Mouse (Mus musculus) embryonic fibroblast, embryonic 13.5 days (primary cell): ENCODE measurements around the gene Sdhaf3. TPM values are rescaled to one million over a fixed set of nuclear protein-coding genes. Genes with fewer than 3 reads are reported as not detected.
"Not testable (repeated sequence)": the region's sequence is repeated elsewhere in the genome, so short reads cannot be mapped to it uniquely, and the experiment has no call there.

Experiments
- H3K27ac ChIP-seq: 2 replicates; pipeline ENCODE4 v1.5.1; 2012; ENCODE audit warnings: low read length, control low read depth, inconsistent platforms; ENCODE audit not compliant: insufficient read depth
- H3K4me1 ChIP-seq: 2 replicates; pipeline ENCODE4 v1.6.1; 2011; ENCODE audit warnings: low read length; ENCODE audit not compliant: control insufficient read depth, insufficient read depth
- H3K4me3 ChIP-seq: 2 replicates; pipeline ENCODE4 v1.5.1; 2011; ENCODE audit warnings: mild to moderate bottlenecking, control low read depth, low read length; ENCODE audit not compliant: insufficient read depth
- CTCF ChIP-seq: IDR thresholded peaks from 2 replicates; pipeline ENCODE4 v1.5.1; 2011; ENCODE audit warnings: mild to moderate bottlenecking, control low read depth, low read length, moderate library complexity, borderline replicate concordance; ENCODE audit not compliant: insufficient read depth
- POLR2A ChIP-seq: IDR thresholded peaks from 2 replicates; pipeline ENCODE4 v1.6.1; 2011; ENCODE audit warnings: low read depth, mild to moderate bottlenecking, control low read depth, low read length, moderate library complexity
- polyA plus RNA-seq: library from polyadenylated mRNA; stranded (reverse); fragments of >200 nt; gene quantifications from 2 replicates; pipeline ENCODE4 v1.2.4, GENCODE M21; 2011; ENCODE audit warnings: low read depth; ENCODE audit not compliant: missing spikeins, insufficient read length

Sdhaf3 gene
- polyA plus RNA-seq, 1 experiment, result 3.8 TPM

GRCm38 (mm10) chr6:6942813-6943212 lies 13.0 kb upstream of the Sdhaf3 start:
- no peak overlapping the region for H3K27ac ChIP-seq
- no peak overlapping the region for H3K4me3 ChIP-seq
- TF ChIP-seq CTCF (no peak), POLR2A (no peak)
- no peaks in the 10 kb centered on the region for H3K4me1 ChIP-seq

- no peaks in the 10 kb centered on the region for H3K4me1 ChIP-seq
- TF ChIP-seq CTCF (no peak), POLR2A (no peak)
Observed at GRCm38 (mm10) chr6:6947650-6948049, 8.2 kb upstream of the Sdhaf3 start.

GRCm38 (mm10) chr6:6955395-6955763 lies 425 bp upstream of the Sdhaf3 start:
- no peak overlapping the region for H3K4me3 ChIP-seq
- no peak overlapping the region for H3K27ac ChIP-seq
- H3K4me1 ChIP-seq, result no peaks in the 10 kb centered on the region
- no peak for TF ChIP-seq CTCF
- no peak for TF ChIP-seq POLR2A

More at GRCm38 (mm10) chr6:6947650-6948049, 8.2 kb upstream of the Sdhaf3 start:
- Histone ChIP-seq H3K4me3 (no peak overlapping the region), H3K27ac (no peak overlapping the region)

DNA sequence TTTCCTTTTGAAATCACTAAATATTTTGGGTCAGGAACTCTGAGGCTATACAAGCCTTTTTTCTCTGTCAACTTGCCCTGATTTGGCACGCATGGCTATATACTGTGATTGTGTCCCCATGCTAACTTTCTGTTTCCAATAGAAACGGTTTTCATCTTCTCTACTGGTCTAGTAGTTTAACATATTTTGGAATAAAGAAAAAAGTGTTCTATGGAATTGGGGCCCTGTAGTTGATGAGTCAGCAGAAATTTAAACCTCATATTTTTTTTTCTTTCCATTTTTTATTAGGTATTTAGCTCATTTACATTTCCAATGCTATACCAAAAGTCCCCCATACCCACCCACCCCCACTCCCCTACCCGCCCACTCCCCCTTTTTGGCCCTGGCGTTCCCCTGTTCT lies 3.4 kb downstream of the Sdhaf3 start:
- H3K27ac ChIP-seq, H3K4me1 ChIP-seq, H3K4me3 ChIP-seq: not testable (repeated sequence)

DNA sequence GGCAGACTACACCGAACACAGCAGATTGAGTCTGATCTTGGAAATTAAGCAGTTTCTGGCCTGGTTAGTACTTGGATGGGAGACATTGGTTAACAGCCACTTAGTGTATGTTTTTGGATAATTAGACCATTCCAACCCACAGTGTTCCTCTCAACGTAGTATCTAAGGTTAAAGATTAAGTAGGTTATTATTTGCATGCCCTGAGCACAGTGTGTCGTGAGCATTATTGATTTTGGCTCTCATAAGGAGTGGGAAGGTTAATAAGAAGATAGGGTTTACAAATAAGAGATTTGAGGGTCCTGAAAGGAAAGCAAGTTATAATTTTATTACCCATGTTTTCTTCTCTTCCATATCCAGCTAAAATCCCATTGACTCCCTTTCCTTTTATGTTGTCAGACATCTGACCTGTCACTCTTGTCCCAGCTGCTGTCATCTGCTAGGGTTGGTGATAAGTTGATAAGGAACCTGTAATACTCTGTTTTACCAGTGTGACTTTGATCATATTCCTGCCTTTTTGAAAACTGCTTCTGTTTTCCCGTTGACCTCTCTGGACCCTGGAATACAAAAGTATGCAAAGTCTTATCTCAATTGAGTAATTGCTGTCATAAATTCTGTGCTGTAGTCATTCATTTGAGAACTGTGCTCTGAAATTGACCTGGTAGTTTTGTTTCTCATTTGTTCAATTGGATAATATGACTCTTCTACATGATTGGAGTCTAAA lies 41.6 kb downstream of the Sdhaf3 start:
- TF ChIP-seq CTCF (no peak), POLR2A (no peak)
- Histone ChIP-seq H3K4me3 (no peak overlapping the region), H3K27ac (no peak overlapping the region), H3K4me1 (no peaks in the 10 kb centered on the region)

DNA sequence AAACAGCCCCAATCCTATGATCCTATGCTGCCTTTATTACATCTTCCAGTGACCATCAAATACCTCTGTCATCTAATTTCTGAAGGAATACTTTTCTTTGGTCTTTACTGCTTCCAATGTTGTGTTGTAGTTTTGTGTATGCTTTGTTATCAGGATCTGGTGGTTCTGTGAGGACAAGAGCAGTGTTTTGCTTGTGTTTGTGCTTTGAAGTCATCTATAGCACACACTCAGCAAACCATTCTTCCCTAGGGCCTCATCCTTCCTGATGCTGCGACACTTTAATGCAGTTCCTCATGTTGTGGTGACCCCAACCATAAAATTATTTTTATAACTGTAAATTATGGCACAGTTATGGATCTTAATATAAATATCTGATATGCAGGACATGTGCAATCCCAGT lies 42.2 kb downstream of the Sdhaf3 start:
- Histone ChIP-seq H3K27ac (no peak overlapping the region), H3K4me3 (no peak overlapping the region), H3K4me1 (no peaks in the 10 kb centered on the region)
- no peak for TF ChIP-seq POLR2A
- TF ChIP-seq CTCF, result no peak

DNA sequence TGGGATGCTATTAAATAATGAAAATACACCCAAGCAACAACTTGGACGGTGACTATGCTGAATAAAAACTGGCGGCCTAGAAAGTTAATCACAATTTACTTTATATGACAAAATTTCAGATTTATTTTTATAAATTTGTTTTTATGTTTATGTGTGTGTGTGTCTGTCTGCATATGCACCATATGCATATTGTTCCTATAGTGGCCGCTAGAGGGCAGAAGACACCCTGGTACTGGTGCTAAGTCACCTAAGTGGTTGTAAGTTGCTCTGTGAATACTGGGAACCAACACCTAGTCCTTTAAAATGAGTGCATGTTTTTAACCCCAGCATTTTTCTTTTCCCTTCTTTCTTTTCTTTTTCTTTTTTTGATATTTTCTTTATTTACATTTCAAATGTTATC lies 43.2 kb downstream of the Sdhaf3 start:
- Histone ChIP-seq H3K27ac (no peak overlapping the region), H3K4me3 (no peak overlapping the region), H3K4me1 (no peaks in the 10 kb centered on the region)
- TF ChIP-seq POLR2A (no peak), CTCF (no peak)

GRCm38 (mm10) chr6:7003085-7003484 lies 47.3 kb downstream of the Sdhaf3 start:
- no peak overlapping the region for H3K4me3 ChIP-seq
- H3K27ac ChIP-seq, result no peak overlapping the region
- no peaks in the 10 kb centered on the region for H3K4me1 ChIP-seq
- TF ChIP-seq POLR2A, result no peak
- no peak for TF ChIP-seq CTCF

GRCm38 (mm10) chr6:7004005-7004404 lies 48.2 kb downstream of the Sdhaf3 start:
- Histone ChIP-seq H3K27ac (no peak overlapping the region), H3K4me1 (no peaks in the 10 kb centered on the region), H3K4me3 (no peak overlapping the region)
- TF ChIP-seq POLR2A, result no peak
- no peak for TF ChIP-seq CTCF

DNA sequence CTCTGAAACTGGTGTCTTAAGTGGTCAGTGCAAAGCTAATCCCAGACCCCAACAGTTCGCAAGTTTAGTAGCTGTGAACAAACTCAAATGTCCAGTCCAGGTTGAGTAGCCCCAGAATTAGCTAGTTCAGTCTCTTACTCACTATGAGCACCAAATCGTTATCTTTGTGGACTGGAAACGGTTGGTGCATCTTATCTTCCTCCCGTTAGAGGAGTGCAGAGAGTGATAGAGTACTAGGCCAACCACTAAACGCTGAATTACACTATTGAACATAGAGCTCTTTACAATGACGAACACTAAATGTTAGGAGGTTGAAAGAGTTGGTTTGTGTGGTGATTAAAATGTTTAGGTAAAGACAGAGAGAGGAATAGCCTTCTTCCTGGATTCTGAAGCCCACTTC lies 82.3 kb downstream of the Sdhaf3 start:
- no peak overlapping the region for H3K27ac ChIP-seq
- TF ChIP-seq CTCF, result no peak
- TF ChIP-seq POLR2A, result no peak
- H3K4me1 ChIP-seq, result no peaks in the 10 kb centered on the region
- no peak overlapping the region for H3K4me3 ChIP-seq

DNA sequence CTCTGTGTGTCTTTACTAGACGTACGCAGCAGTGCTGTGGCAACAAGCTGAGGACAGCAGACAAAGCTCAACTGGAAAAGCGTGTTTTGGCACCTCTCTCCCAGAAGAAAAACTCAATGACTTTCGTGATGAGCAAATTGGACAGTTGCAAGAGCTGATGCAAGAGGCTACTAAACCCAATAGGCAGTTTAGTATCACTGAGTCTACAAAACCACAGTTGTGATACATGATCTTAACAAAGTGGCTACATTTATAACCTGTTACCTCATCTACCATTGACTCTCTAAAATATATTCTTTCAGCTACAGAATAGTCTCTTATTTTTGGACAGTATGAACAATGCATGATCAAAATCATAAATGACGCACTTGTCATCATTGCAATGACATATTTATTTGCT lies 83.0 kb downstream of the Sdhaf3 start:
- no peak for TF ChIP-seq CTCF
- no peak for TF ChIP-seq POLR2A
- H3K27ac ChIP-seq, result no peak overlapping the region
- H3K4me1 ChIP-seq, result no peaks in the 10 kb centered on the region
- no peak overlapping the region for H3K4me3 ChIP-seq

DNA sequence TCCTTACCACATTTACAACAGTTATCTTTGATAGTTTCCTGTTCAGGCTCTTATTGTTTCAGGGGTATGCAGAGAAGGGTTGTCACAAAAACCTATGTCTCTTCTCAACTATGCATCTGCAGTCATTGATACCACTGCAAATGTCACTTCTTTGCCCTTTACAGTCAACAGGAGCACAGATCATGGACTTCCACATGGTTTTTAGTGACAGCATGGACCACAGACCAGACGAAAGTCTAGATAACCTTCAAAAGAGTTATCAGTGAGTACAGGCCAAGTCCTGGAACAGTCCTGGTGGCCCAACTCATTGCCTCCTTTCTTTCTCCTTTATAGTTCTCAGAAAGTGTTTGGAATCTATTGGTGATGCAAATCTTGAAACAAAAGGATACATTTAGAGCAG lies 86.1 kb downstream of the Sdhaf3 start:
- Histone ChIP-seq H3K27ac (no peak overlapping the region), H3K4me3 (no peak overlapping the region), H3K4me1 (no peaks in the 10 kb centered on the region)
- TF ChIP-seq CTCF, result no peak
- no peak for TF ChIP-seq POLR2A
